In the genomic region with DNA sequence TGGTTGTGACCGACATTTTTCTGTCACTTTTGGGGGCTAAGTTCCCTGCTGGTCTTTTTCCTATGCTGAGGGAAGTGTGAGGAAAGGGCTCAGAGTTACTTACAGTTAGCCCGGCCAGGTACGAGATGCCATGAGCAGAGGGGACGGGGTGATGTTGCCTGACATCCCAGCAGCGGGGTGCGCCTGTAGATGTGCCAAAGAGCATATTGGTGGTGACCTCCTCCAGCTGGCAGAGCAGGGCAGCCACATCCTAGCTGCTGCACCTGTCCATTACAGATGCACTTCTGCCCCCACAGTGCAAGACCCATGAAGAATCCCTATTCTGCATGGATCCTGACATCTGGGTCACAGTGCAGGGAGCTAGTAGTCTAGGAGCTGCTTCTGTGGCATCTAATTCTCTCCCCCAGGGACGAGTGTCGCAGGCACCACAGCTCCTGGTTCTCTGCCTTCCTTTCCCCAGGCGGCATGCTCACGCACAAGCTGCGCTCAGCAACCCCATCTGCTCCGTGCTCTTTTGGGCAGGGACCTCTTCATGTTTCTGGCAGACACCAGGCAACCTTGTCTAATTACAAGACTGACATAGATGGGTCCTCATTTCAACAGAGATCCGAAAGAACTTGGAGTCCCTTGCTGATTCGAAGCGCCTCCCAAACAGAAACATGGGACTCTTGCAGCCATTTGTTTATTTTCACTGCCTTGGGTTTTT, we compare ENCODE assay signal across 16 mouse cellular contexts. TPM values are rescaled to one million over a fixed set of nuclear protein-coding genes. Genes with fewer than 3 reads are reported as not detected.
DNase-seq lines count a peak whose midpoint lies in the region; ATAC-seq and TF ChIP-seq lines count a peak whose summit lies in the region.
"Had no signal": no experiment of that assay in that cellular context is flagged by ENCODE, and none has a peak within 500 bp of the region (broad histone marks: within the 10 kb centered on the region; RNA-seq: fewer than 3 reads in every experiment).

No protein-coding gene starts in this region.

- no peaks in the 10 kb centered on the region for H3K9me3 ChIP-seq in forebrain, postnatal 0 days (ENCODE audit: low read length)
- H3K9me3 ChIP-seq in forebrain, embryonic 12.5 days: no peaks in the 10 kb centered on the region
- no peaks in the 10 kb centered on the region for H3K9me3 ChIP-seq in midbrain, embryonic 11.5 days (ENCODE audit: control insufficient read depth, low read length)
- H3K9me3 ChIP-seq in midbrain, embryonic 10.5 days (replicated peaks): no peaks in the 10 kb centered on the region
- H3K9me3 ChIP-seq: limb, embryonic 12.5 days; midbrain, embryonic 15.5 days; neural tube, embryonic 13.5 days had no signal

- H3K4me1 ChIP-seq in forebrain, postnatal 0 days (ENCODE audit: insufficient read depth): no peaks in the 10 kb centered on the region
- H3K4me1 ChIP-seq in forebrain, embryonic 12.5 days: no peaks in the 10 kb centered on the region
- H3K4me1 ChIP-seq in midbrain, embryonic 11.5 days (ENCODE audit: control insufficient read depth, insufficient read depth, low read length): no peaks in the 10 kb centered on the region
- H3K4me1 ChIP-seq in midbrain, embryonic 10.5 days: peaks cover 10% of the 10 kb centered on the region
- H3K4me1 ChIP-seq: midbrain, embryonic 15.5 days; neural tube, embryonic 13.5 days had no signal

- H3K4me3 ChIP-seq in forebrain, postnatal 0 days (ENCODE audit: low read depth, low read length): no peak overlapping the region
- no peak overlapping the region for H3K4me3 ChIP-seq in forebrain, embryonic 12.5 days (replicated peaks)
- H3K4me3 ChIP-seq in midbrain, embryonic 11.5 days (ENCODE audit: low read depth, low read length): no peak overlapping the region
- H3K4me3 ChIP-seq in midbrain, embryonic 10.5 days: no peak overlapping the region
- H3K4me3 ChIP-seq: limb, embryonic 12.5 days; midbrain, embryonic 15.5 days; neural tube, embryonic 13.5 days had no signal

- H3K4me2 ChIP-seq in forebrain, postnatal 0 days (ENCODE audit: low read depth): no peak overlapping the region
- H3K4me2 ChIP-seq in forebrain, embryonic 12.5 days: no peak overlapping the region
- H3K4me2 ChIP-seq in midbrain, embryonic 11.5 days: no peak overlapping the region
- H3K4me2 ChIP-seq: heart, embryonic 11.5 days; limb, embryonic 12.5 days; midbrain, embryonic 15.5 days; neural tube, embryonic 13.5 days had no signal

- WGBS in forebrain, postnatal 0 days: 72% methylated on average over 15 of the region's 15 CpGs
- WGBS in forebrain, embryonic 12.5 days: 85% methylated on average over 15 of the region's 15 CpGs
- WGBS in midbrain, embryonic 11.5 days: 81% methylated on average over 15 of the region's 15 CpGs
- WGBS in midbrain, embryonic 10.5 days: 82% methylated on average over 15 of the region's 15 CpGs

- no peaks in the 10 kb centered on the region for H3K27me3 ChIP-seq in forebrain, postnatal 0 days (ENCODE audit: insufficient read depth, low read length)
- no peaks in the 10 kb centered on the region for H3K27me3 ChIP-seq in forebrain, embryonic 12.5 days
- no peaks in the 10 kb centered on the region for H3K27me3 ChIP-seq in midbrain, embryonic 11.5 days (ENCODE audit: control insufficient read depth, insufficient read depth, low read length)
- H3K27me3 ChIP-seq in midbrain, embryonic 10.5 days (ENCODE audit: low read depth, poor library complexity, severe bottlenecking): no peaks in the 10 kb centered on the region
- H3K27me3 ChIP-seq: limb, embryonic 12.5 days; midbrain, embryonic 15.5 days; neural tube, embryonic 13.5 days had no signal

- H3K27ac ChIP-seq in forebrain, postnatal 0 days (ENCODE audit: low read depth, low read length): no peak overlapping the region
- H3K27ac ChIP-seq in forebrain, embryonic 12.5 days: no peak overlapping the region
- H3K27ac ChIP-seq in midbrain, embryonic 11.5 days (ENCODE audit: low read depth, low read length): no peak overlapping the region
- no peak overlapping the region for H3K27ac ChIP-seq in midbrain, embryonic 10.5 days (replicated peaks)
- H3K27ac ChIP-seq: limb, embryonic 12.5 days; midbrain, embryonic 15.5 days; neural tube, embryonic 13.5 days had no signal

- peak; percentile 90 for ATAC-seq in forebrain, postnatal 0 days
- ATAC-seq in forebrain, embryonic 12.5 days (ENCODE audit: low FRiP score): no peak
- ATAC-seq in midbrain, embryonic 11.5 days (ENCODE audit: low FRiP score): no peak
- ATAC-seq: midbrain, embryonic 15.5 days had no signal

- no peaks in the 10 kb centered on the region for H3K36me3 ChIP-seq in forebrain, postnatal 0 days (ENCODE audit: insufficient read depth)
- H3K36me3 ChIP-seq in forebrain, embryonic 12.5 days (replicated peaks): no peaks in the 10 kb centered on the region
- H3K36me3 ChIP-seq in midbrain, embryonic 11.5 days (ENCODE audit: control insufficient read depth, insufficient read depth, low read length): no peaks in the 10 kb centered on the region
- no peaks in the 10 kb centered on the region for H3K36me3 ChIP-seq in midbrain, embryonic 10.5 days
- H3K36me3 ChIP-seq: limb, embryonic 12.5 days; midbrain, embryonic 15.5 days; neural tube, embryonic 13.5 days had no signal

- H3K9ac ChIP-seq in forebrain, postnatal 0 days: no peak overlapping the region
- H3K9ac ChIP-seq in forebrain, embryonic 12.5 days: no peak overlapping the region
- H3K9ac ChIP-seq in midbrain, embryonic 11.5 days (ENCODE audit: low read length): no peak overlapping the region
- H3K9ac ChIP-seq: limb, embryonic 12.5 days; midbrain, embryonic 15.5 days; neural tube, embryonic 13.5 days had no signal

- peak; percentile 57 for DNase-seq in forebrain, postnatal 0 days
- peak; percentile 72 for DNase-seq in midbrain, embryonic 11.5 days (ENCODE audit: low spot score, missing footprints)
- no peak for DNase-seq in midbrain, embryonic 10.5 days (ENCODE audit: low spot score)
- DNase-seq in cerebellum, postnatal 14 days: peak; percentile 84 to 89
- no peak for DNase-seq in natural killer cell, adult 2 months (ENCODE audit: low spot score in 2 of 2)
- DNase-seq in gastrocnemius, postnatal 14 days: no peak
- no peak for DNase-seq in adrenal gland, adult 2 months
- DNase-seq: gastrocnemius, postnatal 10 days; kidney, adult 9 months; lung, postnatal 36 days; thymus, postnatal 14 days had no signal

- intact Hi-C loops in gastrocnemius, postnatal 14 days (cut with DNase I; ENCODE audit: low total_unique reads): no loop called here

- no peak for TF ChIP-seq CTCF in forebrain, postnatal 0 days (IDR thresholded peaks at IDR 0.05; ENCODE audit: low read depth)

RNA-seq across cellular contexts. Expression of a gene that starts 13.4 kb away (rescaled TPM):
- 2.8 and 3.1 TPM in 2 replicates for total RNA-seq in forebrain, postnatal 0 days (2014; rRNA removed)
- polyA plus RNA-seq in forebrain, postnatal 0 days (2015; fragmentation: Nextera tagmentation; extraction: Ambion mirVana): 1.2 TPM in 2 replicates
- 0.86 and 0.95 TPM in 2 replicates for polyA plus RNA-seq in forebrain, embryonic 12.5 days (2016; fragmentation: Nextera tagmentation; extraction: Ambion mirVana)
- 1.0 and 1.1 TPM in 2 replicates for polyA plus RNA-seq in midbrain, embryonic 11.5 days (2014; fragmentation: Nextera tagmentation; extraction: Ambion mirVana)
- polyA plus RNA-seq in midbrain, embryonic 10.5 days (2016; fragmentation: Nextera tagmentation; extraction: Ambion mirVana): 0.72 and 0.91 TPM in 2 replicates
- 1 to 10 TPM; 4.2 to 6.6 TPM for total RNA-seq in gastrocnemius, postnatal 14 days (2021)
- 1 to 10 TPM; 3.4 to 5.7 TPM for total RNA-seq in adrenal gland, adult 2 months (2021)
- 1.9 and 2.0 TPM in 2 replicates for polyA plus RNA-seq in adrenal gland, adult 2 months (2012; rRNA removed)

Comparison
In these comparisons a context has a peak if more than half of its experiments do, and no peak if none do; other contexts are left out.
1. DNase-seq: peak in forebrain, postnatal 0 days (single experiment), midbrain, embryonic 11.5 days (single experiment) and cerebellum, postnatal 14 days (2 of 2); none in midbrain, embryonic 10.5 days (single experiment), natural killer cell, adult 2 months (0 of 2), gastrocnemius, postnatal 14 days (single experiment) and adrenal gland, adult 2 months (single experiment).